Mouse (Mus musculus): Measurements from ENCODE around the gene Commd1. TPM values are rescaled to one million over a fixed set of nuclear protein-coding genes. Genes with fewer than 3 reads are reported as not detected.

Gene Commd1
- polyA plus RNA-seq, 1 experiment: 104 TPM

GRCm38 (mm10) chr11:22872307-22872680 lies 109.9 kb downstream of the Commd1 start:
- no peak overlapping the region for H3K27ac ChIP-seq (ENCODE audit: insufficient read depth, low read length)

GRCm38 (mm10) chr11:22871628-22872306 lies 110.4 kb downstream of the Commd1 start:
- no peaks in the 10 kb centered on the region for H3K4me1 ChIP-seq (ENCODE audit: control insufficient read depth, insufficient read depth, low read length)
- H3K27me3 ChIP-seq (ENCODE audit: control insufficient read depth, insufficient read depth, low read length, poor library complexity, severe bottlenecking): no peaks in the 10 kb centered on the region
- no peak overlapping the region for H3K9ac ChIP-seq (ENCODE audit: low read depth, poor library complexity, severe bottlenecking)
- H3K36me3 ChIP-seq (ENCODE audit: control insufficient read depth, insufficient read depth, low read length, poor library complexity, severe bottlenecking): no peaks in the 10 kb centered on the region
- H3K27ac ChIP-seq (ENCODE audit: insufficient read depth, low read length): no peak overlapping the region
- no peaks in the 10 kb centered on the region for H3K9me3 ChIP-seq (replicated peaks; ENCODE audit: control insufficient read depth, insufficient read depth, low read length, poor library complexity, severe bottlenecking)
- H3K4me3 ChIP-seq (ENCODE audit: low read depth, low read length): no peak overlapping the region
- TF ChIP-seq CTCF (IDR thresholded peaks at IDR 0.05; ENCODE audit: low read depth, low read length): no peak
- no peak for TF ChIP-seq POLR2A (IDR thresholded peaks at IDR 0.05; ENCODE audit: insufficient read depth, low read length)
- no peak for TF ChIP-seq EP300 (IDR thresholded peaks at IDR 0.05; ENCODE audit: insufficient read depth, low read depth, low read length)

More at GRCm38 (mm10) chr11:22872307-22872680, 109.9 kb downstream of the Commd1 start:
- H3K4me1 ChIP-seq (ENCODE audit: control insufficient read depth, insufficient read depth, low read length): no peaks in the 10 kb centered on the region
- H3K27me3 ChIP-seq (ENCODE audit: control insufficient read depth, insufficient read depth, low read length, poor library complexity, severe bottlenecking): no peaks in the 10 kb centered on the region
- no peak for TF ChIP-seq POLR2A (IDR thresholded peaks at IDR 0.05; ENCODE audit: insufficient read depth, low read length)
- no peak for TF ChIP-seq CTCF (IDR thresholded peaks at IDR 0.05; ENCODE audit: low read depth, low read length)
- no peak for TF ChIP-seq EP300 (IDR thresholded peaks at IDR 0.05; ENCODE audit: insufficient read depth, low read depth, low read length)
- H3K36me3 ChIP-seq (ENCODE audit: control insufficient read depth, insufficient read depth, low read length, poor library complexity, severe bottlenecking): no peaks in the 10 kb centered on the region
- no peak overlapping the region for H3K4me3 ChIP-seq (ENCODE audit: low read depth, low read length)
- H3K9me3 ChIP-seq (replicated peaks; ENCODE audit: control insufficient read depth, insufficient read depth, low read length, poor library complexity, severe bottlenecking): no peaks in the 10 kb centered on the region
- no peak overlapping the region for H3K9ac ChIP-seq (ENCODE audit: low read depth, poor library complexity, severe bottlenecking)

- H3K27me3 ChIP-seq (ENCODE audit: control insufficient read depth, insufficient read depth, low read length, poor library complexity, severe bottlenecking): no peaks in the 10 kb centered on the region
- H3K9me3 ChIP-seq (replicated peaks; ENCODE audit: control insufficient read depth, insufficient read depth, low read length, poor library complexity, severe bottlenecking): no peaks in the 10 kb centered on the region
- TF ChIP-seq POLR2A (IDR thresholded peaks at IDR 0.05; ENCODE audit: insufficient read depth, low read length): no peak
- no peak for TF ChIP-seq EP300 (IDR thresholded peaks at IDR 0.05; ENCODE audit: insufficient read depth, low read depth, low read length)
- TF ChIP-seq CTCF (IDR thresholded peaks at IDR 0.05; ENCODE audit: low read depth, low read length): no peak
- H3K27ac ChIP-seq (ENCODE audit: insufficient read depth, low read length): no peak overlapping the region
- no peaks in the 10 kb centered on the region for H3K36me3 ChIP-seq (ENCODE audit: control insufficient read depth, insufficient read depth, low read length, poor library complexity, severe bottlenecking)
- no peak overlapping the region for H3K4me3 ChIP-seq (ENCODE audit: low read depth, low read length)
- H3K4me1 ChIP-seq (ENCODE audit: control insufficient read depth, insufficient read depth, low read length): peaks cover 4% of the 10 kb centered on the region
- H3K9ac ChIP-seq (ENCODE audit: low read depth, poor library complexity, severe bottlenecking): no peak overlapping the region
Measured at GRCm38 (mm10) chr11:22868582-22868981, 113.6 kb downstream of the Commd1 start.

- H3K27me3 ChIP-seq (ENCODE audit: control insufficient read depth, insufficient read depth, low read length, poor library complexity, severe bottlenecking): no peaks in the 10 kb centered on the region
- no peak for TF ChIP-seq EP300 (IDR thresholded peaks at IDR 0.05; ENCODE audit: insufficient read depth, low read depth, low read length)
- no peak for TF ChIP-seq CTCF (IDR thresholded peaks at IDR 0.05; ENCODE audit: low read depth, low read length)
- TF ChIP-seq POLR2A (IDR thresholded peaks at IDR 0.05; ENCODE audit: insufficient read depth, low read length): no peak
- H3K36me3 ChIP-seq (ENCODE audit: control insufficient read depth, insufficient read depth, low read length, poor library complexity, severe bottlenecking): no peaks in the 10 kb centered on the region
- H3K9ac ChIP-seq (ENCODE audit: low read depth, poor library complexity, severe bottlenecking): no peak overlapping the region
- H3K4me1 ChIP-seq (ENCODE audit: control insufficient read depth, insufficient read depth, low read length): peaks cover 5% of the 10 kb centered on the region
- H3K4me3 ChIP-seq (ENCODE audit: low read depth, low read length): no peak overlapping the region
- no peaks in the 10 kb centered on the region for H3K9me3 ChIP-seq (replicated peaks; ENCODE audit: control insufficient read depth, insufficient read depth, low read length, poor library complexity, severe bottlenecking)
- no peak overlapping the region for H3K27ac ChIP-seq (ENCODE audit: insufficient read depth, low read length)
Measured at GRCm38 (mm10) chr11:22867691-22868090, 114.5 kb downstream of the Commd1 start.

GRCm38 (mm10) chr11:22865635-22866246 lies 116.4 kb downstream of the Commd1 start:
- no peak overlapping the region for H3K9ac ChIP-seq (ENCODE audit: low read depth, poor library complexity, severe bottlenecking)
- H3K4me1 ChIP-seq (ENCODE audit: control insufficient read depth, insufficient read depth, low read length): peaks cover 5% of the 10 kb centered on the region
- no peaks in the 10 kb centered on the region for H3K9me3 ChIP-seq (replicated peaks; ENCODE audit: control insufficient read depth, insufficient read depth, low read length, poor library complexity, severe bottlenecking)
- no peak for TF ChIP-seq POLR2A (IDR thresholded peaks at IDR 0.05; ENCODE audit: insufficient read depth, low read length)
- TF ChIP-seq EP300 (IDR thresholded peaks at IDR 0.05; ENCODE audit: insufficient read depth, low read depth, low read length): no peak
- TF ChIP-seq CTCF (IDR thresholded peaks at IDR 0.05; ENCODE audit: low read depth, low read length): no peak
- no peak overlapping the region for H3K27ac ChIP-seq (ENCODE audit: insufficient read depth, low read length)
- no peaks in the 10 kb centered on the region for H3K36me3 ChIP-seq (ENCODE audit: control insufficient read depth, insufficient read depth, low read length, poor library complexity, severe bottlenecking)
- no peak overlapping the region for H3K4me3 ChIP-seq (ENCODE audit: low read depth, low read length)
- H3K27me3 ChIP-seq (ENCODE audit: control insufficient read depth, insufficient read depth, low read length, poor library complexity, severe bottlenecking): no peaks in the 10 kb centered on the region
